Mouse (Mus musculus) layer of hippocampus, adult 9-11 months (tissue): ENCODE measurements around the gene Gm21913.
"Not testable (repeated sequence)": the region's sequence is repeated elsewhere in the genome, so short reads cannot be mapped to it uniquely, and the experiment has no call there.

ENCODE experiments used
- DNase-seq: peaks from one replicate; pipeline ENCODE4 v3.0.0; 2022

Gene Gm21913

GRCm38 (mm10) chrY:74623596-74623995, at the start of gene Gm21913:
Gm21913 (plus strand) TSS chrY:74623896.
- DNase-seq = not testable (repeated sequence)
